Mouse (Mus musculus): ENCODE results near the gene Brd7.

Gene Brd7

DNA sequence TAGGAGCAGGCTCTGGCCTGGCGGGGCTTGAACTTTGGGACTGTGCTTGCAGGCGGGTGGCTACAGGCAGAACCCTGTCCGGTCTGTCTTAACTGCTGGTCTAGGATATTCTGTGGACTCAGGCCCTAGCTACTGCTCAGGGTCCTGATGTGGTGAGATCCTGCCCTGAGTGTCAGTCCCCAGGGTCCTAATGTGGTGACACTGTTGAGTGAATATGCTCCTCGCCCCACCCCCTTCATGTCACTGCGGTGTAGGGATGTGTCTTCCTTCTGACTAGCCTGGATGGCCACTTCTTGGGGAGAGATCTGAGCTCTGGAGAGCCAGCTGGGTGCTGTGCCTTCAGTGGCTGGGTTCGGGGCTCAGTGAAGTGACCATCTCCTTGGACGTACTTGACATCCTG is 52.1 kb downstream of the Brd7 start:
- no peak for DNase-seq (ENCODE audit: low spot score)

DNA sequence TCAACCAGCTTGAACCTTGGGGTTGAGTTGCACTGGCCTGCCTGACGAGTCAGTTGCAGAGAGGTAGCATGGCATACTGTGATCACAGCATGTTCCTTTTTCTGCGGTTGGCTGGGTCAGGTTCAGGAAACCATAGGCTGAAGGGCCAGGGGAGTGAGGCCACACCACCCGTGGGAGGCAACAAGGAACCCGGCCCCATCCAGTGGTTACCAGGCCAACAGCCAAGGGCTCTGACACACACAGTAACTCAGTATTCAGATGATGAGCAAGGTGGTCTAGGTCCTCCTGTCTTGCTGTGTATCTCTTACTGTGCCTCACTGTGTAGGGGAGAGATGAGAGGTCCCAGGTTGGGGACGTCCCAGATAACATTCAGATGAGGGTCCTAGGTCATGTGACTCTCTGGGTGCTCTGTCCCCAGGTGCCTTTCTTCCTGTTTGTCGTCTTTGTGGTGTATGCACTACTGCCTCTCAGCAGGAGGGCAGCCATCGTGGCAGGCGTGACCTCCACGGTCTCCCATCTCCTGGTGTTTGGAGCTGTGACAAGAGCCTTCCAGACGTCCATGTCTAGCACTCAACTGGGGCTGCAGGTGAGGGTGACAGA is 52.6 kb downstream of the Brd7 start:
- DNase-seq (ENCODE audit: low spot score), result no peak

DNA sequence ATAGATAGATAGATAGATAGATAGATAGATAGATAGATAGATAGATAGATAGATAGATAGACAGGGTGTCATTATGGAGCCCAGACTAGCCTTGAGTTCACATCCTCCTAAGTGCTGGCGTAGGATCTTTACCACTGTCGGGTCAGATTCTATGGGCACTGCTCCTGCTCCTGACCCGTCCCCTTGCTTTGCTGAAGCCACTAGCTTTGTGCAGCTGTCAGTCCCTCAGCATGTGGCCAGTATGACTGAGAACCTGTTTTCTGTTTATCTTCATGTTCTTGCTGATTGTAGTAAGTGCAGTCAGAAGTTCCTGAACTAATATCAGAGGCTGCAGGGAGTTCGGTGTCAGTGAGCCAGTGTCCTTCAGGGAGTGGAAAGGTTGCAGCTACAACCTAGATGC is 54.3 kb downstream of the Brd7 start:
- no peak for DNase-seq (ENCODE audit: low spot score)

DNA sequence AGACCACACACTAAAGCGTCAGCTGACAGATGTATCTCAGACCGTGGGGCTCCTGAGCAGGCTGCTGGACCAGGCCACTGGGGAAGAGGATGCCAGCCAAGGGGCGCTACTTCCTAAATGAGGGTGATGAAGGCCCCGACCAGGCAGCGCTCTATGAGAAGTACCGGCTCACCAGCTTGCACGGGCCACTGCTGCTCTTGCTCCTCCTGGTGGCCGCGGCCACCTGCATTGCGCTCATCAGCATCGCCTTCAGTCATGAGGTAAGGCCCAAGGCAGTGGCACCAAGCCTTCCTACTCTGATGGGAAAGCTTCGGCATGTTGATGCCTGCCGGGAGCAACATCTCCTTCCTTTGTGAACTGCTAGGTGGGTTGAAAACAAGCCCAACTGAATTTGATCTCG is 55.5 kb downstream of the Brd7 start:
- no peak for DNase-seq (ENCODE audit: low spot score)

DNA sequence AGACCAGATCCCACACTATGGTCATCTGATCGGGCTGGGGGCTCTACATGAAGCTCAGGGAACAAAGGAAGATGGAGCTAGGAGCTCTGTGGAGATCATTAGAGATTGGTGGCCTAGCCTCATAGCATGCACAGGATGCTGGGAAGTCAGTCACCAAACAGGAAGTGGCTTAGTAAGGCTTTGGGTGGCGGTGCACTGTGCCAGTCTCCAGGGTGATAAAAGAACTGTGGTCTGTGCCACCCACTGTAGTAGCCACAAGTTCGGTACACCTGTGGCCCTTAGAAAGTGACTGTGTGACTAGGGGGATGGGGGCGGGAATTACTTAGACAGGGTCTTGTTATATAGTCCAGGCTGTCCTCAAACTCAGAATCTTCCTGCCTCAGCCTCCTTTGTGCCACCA is 56.2 kb downstream of the Brd7 start:
- no peak for DNase-seq (ENCODE audit: low spot score)

DNA sequence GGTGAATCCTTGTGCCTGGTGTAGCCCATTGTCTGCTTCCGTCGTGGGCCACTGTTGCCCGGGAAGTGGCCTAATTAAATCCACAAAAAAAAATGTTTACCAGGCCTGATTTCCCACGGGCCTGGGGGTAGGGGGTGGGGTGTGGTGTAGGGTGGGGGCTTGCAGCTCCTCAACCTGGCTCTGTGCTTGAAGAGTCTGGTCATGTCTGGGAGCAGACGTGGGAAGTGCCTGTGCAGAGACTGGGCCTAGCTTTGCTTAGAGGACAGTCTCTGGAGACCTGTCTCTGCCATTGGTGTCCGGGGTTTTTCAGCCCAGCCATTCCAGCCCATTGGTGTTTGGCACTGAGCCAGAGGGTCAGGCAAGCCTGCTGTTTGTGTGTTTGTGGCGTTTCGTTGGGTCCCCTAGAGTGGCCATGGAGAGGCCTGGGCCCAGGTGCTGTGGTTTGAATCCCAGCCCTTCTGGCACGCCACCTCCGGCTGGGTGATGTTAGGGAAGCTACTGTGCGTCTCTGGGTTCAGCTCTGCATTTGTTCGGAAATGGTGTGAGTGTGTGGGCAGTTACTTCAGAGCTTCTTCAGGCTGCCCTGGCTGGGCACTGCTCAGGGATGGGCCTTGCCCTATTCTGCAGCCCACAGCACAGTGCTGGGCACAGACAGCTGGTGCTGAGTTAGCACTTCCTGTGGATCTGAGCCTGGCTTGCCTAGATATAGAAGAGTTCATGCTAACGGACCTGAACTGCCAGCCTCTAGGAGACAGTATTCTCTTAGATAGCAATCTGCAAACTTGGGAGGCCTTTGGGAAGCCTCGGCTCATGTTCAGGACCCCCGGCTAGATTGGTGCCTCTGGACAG is 60.2 kb downstream of the Brd7 start:
- DNase-seq (ENCODE audit: low spot score), result no peak

DNA sequence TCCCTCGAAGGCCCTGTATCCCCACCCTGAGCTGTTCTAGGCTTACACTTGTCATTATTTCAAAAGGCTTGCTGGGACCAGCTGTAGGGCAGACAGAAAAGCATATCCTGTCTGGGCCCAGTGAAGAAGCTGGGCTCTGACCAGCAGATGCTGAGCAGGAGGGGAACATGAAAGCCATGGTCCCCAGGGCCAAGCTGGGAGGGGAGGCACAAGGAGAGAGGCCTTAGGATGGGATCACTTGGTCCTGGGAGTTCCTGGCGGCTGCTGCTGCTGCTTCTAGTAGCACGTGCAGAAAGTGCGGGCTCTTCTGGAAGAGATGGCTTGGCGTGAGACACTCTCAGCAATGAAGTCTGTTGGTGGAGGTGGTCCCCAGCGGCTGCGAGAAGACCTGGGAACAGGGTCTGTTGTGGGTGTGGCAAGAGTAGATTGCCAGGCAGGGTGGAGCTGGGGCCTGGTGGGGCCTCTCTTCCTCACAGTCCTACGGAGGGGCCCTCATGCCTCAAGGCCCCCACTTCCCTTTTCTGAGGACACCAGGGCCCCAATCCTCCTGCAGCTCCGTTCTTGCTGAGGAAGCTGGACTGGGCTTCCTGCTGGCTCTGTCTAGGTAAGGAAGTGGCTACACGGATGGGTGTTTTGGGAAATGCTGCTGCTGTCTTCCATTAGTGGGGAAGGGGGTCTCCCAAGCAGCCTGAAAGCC is 61.9 kb downstream of the Brd7 start:
- DNase-seq (ENCODE audit: low spot score), result no peak

DNA sequence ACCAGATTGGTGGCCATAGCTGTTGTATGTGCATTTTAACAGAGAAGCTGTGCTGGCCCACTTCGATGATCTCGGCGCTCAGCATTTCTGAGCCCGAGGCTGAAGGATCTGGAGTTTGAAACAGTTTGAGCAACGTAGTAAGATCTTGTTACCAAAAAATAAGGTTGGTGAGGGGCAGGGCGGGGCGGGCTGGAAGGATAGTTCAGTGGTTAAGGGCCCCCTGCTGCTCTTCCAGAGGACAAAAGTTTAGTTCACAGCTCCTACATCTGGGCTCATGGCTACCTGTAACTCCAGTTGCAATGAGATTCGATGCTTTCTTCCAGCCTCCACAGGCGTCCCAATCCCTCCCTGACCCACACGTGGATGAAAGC is 63.3 kb downstream of the Brd7 start:
- no peak for DNase-seq (ENCODE audit: low spot score)

DNA sequence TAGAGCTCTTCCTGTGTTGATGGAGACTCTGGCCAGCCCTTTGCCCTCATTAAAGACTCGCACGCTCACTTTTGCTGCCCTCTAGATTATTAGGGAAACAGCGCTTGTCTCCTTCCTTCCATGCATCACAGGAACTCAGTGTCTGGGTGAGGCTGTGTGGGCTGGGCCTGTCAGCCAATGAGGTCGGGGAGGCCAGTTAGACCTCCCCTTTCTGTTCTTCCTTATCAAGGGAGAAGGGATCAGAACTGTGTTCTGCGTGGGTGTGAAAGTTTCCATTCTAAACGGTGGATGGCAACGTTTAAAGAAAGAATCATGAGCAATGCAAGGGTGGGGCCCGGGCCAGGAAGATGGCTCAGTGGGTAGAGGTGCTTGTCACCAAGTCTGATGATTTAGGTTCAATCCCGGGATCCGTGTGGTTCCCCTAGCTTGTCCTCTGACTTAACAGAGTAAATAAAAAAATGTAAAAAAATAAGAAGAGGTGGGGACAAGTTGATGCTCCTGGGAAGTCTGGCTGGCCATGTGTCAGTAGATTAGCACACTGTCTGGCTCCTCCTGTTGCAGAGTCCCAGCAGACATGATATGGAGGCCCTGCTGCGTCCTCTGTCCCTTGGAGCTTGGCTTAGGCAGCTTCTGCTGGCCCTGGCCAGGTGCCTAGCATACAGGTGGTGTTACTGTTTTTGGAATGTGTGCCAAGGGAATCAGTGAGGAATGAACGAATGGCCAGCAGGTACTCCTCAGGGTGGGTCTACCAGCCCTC is 63.8 kb downstream of the Brd7 start:
- DNase-seq (ENCODE audit: low spot score), result no peak

DNA sequence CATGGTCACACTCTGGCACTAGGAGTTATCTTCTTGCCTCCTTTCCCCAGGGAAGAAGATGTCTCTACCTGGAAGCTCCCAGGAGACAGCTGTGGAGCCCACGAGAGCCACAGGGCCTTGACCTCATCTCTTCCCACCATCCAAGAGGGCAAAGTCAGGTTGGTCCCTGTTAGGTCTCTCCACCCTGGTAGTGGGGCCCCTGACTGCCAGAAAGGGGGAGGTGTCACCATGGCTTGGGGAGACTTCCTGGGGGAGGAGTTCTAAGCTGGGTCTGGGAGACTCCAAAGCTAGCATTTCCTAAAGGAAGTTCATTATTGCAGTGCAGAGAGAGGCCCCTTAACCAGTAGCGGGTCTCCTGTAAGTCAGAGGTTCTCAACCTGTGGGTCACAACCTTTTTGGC is 67.0 kb downstream of the Brd7 start:
- no peak for DNase-seq (ENCODE audit: low spot score)

DNA sequence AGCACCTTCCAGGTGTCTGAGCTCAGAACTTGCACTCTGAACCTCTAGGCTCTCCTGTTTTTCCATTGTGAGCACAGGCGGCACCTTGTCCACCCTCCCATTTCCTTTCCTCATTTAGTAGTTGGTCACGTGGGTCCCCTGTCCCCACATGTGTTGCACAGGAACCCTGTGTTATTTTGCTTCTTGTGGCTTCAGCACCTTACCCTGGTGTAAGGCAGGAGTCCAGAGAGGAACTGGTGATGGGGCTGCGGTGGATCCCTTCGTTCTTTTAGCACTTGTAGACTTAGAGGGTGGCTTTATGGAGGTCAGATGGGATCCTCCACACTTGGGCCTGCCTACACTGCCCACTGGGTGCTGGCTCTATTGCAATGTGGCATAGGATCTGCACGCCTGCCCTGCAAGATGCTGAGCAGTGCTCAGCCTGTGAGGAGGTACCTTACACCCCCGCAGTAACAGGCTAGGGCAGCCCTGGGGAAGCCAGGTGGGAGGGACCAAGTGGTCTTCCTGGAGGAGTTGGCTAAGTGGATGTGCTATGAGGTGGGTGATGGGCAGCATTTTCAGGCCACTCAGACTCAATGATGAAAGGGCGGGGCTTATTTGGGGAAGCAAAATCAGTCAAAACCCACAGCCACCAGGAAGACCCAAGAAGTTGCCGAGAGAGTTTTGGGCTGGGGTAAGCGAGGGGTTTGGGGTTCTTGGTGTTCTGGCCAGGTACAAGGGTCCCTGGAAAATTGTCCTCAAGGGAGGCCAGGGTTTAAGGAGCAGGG is 68.2 kb downstream of the Brd7 start:
- DNase-seq (ENCODE audit: low spot score), result no peak

DNA sequence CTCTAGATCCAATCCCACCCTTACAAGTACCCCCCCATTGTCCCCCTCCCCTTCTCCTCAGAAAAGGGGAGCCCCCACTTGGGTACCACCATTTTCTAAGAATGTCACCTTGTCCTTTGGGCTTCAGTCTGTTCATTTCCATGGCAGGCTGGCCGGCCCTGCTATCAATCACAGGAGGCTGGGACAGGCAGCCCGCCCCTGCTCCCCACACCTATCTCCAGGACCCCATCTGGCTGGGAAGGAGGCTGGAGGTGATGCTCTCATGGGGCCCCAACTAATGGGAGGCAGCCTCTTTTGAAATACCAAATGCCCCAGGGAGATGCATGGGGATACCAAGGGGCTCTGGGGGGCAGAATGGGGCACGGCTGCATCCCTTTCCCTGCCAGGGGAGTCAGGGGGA is 69.1 kb downstream of the Brd7 start:
- no peak for DNase-seq (ENCODE audit: low spot score)

DNA sequence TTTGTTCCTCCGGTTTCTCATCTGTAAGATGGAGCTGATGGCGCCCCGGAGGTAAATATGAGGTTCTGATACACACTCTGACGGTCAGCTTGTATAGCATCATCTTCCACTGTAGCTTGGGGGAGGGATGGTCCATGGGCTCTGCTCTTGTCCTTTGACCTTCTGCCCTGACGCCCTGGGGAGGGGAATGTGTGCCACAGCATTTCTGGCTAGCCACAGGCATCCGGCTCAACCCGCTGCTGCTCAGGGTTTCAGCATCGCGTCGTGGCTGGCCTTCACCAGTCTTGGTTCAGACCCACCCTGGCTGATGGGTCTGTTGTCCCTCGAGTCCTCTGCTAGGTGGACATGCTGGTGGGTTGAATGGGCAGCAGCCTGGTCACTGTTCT is 70.7 kb downstream of the Brd7 start:
- no peak for DNase-seq (ENCODE audit: low spot score)

DNA sequence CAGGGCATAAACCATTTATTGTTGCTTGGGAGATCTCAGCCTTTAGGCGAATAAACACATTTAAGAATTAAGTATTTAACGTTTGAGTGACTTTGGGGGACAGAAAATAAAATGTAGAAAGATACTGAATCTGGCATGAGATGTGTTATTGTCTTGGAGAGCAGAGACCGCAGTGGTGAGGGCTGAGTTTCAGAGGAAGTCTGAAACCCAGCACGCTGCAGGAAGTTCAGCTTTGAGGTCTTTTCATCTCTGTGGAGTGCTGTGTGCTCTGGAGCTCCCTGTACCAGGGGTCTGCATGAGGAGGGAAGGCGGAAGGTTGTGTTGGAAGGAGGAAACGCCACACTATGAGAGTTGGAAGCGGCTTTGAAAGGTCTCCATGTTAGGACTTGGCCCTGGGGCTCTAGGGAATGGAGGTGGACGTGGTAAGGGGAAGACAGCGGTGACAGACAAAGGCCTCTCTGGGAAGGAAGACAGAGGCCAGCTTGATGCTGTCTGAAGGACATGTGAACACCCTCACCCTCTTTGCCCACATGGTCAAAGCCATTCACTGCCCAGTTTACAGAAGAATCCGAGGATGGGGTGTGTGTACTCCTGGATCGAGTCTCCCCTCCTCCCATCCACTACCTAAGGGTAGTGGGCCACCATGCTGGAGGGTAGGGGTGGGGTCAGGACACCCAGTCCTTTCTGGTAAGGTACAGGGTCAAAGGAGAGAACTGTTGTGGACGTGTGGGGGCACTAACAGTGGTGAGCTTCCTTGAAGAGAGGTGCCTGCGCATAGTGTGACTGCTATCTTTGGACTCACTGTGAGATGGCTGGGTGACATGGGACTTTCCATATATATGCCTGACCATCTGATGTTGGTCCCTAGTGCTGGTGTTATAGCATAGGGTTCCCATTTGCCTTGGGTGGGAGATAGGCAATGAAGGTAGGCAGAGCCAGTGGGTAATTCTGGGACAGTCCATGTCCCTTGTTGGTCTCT is 71.4 kb downstream of the Brd7 start:
- DNase-seq (ENCODE audit: low spot score), result no peak

DNA sequence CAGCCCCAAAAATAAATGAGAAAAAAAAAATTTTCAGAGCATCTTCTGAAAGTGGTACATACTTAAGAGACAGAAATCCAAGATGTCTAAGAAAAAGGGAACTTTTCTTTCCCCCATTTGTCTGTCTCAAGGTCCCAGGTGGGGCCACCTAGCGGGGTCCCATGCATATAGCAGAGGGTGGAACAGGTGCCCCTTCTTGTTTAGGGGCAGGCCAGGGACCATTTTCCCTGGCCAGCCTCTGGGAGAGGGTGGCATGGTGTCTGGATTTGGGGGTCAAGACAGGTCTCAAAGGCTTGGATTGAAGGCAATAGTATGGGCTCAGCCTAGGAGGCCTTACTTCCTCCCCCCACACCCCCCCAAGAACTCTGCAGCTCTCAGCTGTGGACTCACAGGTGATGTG is 72.1 kb downstream of the Brd7 start:
- no peak for DNase-seq (ENCODE audit: low spot score)

DNA sequence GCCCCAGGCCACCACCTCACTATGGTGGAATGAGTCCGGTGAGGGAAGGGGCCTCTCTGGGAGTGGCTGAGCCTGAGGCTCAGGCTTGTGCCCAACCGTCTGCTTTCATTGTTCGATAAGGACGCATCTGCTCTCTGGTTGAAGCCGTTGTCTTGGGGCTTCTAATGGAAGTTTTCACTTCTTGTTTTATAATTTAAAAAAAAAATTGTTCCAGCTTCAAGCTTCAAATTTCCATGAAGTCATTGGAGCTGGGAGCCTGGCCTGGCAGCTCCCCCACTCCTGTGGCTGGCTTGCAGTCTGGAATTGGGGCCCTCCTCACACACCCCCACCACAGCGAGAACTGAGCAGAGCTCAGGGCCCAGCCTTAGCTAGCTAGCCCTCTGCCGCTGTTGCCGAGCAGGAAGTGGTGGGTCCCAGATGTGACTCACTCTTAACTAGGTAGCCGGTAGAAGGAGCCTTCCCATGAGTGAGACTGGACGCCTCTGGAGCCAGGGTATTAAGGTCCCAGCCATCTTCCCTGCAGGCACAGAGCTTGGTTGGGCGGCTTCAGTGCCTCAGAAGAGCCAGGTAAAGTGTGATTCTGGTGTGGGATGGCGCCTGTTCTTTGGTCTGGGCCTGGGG is 73.3 kb downstream of the Brd7 start:
- no peak for DNase-seq (ENCODE audit: low spot score)

DNA sequence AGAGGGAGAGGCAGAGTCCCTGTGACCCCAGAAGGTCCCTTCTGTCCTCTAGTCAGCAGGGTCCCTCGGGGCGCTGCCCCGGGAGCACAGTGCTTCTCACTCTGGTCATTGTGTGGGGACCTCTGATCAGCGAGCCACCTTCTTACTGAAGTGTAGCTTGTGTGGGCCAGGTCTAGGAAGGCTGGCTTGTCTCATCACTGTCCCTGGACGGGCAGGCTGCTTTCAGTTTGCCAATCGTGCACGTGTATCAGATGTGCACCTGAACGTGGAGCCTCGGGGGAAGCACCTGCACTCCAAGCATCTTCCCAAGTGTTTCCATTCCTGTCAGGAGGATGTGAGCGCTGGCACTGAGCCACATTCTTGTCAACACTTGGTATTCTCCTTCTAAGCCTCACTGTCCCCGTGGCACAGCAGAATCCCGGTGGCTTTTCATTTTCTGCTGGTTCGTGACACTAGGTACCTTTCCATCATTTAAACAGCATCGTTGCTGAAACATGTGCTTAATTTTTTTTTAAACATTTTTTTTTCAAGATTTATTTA is 75.5 kb downstream of the Brd7 start:
- DNase-seq (ENCODE audit: low spot score), result no peak

DNA sequence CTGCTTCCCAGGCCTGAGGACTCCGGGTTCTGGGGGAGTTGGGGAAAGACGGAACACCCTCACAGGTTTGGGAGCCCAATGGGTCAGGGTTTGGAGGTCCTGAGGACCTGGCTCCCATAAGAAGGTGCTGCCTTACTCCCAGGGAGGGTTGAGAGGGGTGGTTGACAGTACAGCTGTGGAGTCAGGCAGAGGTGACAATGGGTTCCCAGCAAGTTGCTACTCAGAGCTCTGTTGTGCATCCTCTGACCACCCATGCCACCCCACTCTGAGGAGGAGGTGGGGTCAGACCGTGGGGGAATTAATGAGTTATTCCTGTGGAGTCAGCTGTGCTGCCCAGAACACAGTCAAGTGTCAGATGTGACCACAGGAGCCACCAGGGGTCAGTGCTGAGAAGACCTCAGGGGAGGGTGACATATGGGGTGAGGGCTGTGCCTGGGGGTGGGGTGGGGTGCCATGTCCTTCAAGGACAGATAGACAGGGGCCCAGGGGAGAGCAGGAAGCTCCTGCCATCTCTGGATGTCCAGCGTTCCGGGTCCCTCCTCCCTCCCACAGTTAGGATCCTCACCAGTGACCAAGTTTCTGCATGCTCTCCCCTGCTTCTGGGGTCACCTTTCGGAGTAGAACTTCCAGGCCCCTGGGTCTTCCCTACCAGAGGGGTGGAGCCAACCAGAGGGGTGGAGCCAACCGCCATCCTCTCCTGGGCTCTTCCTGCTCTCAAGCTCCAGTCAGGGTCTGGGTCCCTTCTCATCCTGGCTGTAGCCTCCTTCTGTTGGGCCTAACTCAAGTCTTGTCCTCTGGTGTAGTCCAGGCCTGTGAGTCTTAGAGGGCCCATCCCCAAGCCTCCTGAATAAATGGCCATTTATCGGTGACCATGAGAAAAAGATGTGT is 76.3 kb downstream of the Brd7 start:
- DNase-seq (ENCODE audit: low spot score), result no peak

DNA sequence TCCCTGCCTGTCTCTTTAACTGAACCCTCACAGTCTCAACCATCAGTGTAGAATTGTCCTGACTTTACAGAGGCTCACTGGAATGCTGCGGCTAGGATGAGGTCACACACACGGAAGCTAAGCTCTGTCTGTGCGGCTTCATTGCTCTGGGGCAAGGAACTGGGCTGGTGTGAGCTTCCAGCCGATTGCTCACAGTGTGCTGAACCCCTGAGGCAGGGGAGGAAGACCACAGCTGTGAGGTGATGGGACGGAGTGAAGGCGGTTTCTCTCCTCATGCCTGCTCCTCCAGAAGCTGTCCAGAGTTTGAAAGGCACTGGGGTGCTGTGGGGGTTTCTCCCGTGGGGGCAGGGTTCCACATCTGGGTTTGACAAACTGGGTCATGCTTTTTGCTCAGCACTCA is 77.3 kb downstream of the Brd7 start:
- DNase-seq (ENCODE audit: low spot score), result no peak
